Mouse (Mus musculus) megakaryocyte, embryonic 14.5 days (primary cell): ENCODE results near the gene Nfix.

Experiments used
- FLI1 ChIP-seq: IDR thresholded peaks from 2 replicates; pipeline ENCODE4 v1.6.1; 2012; ENCODE audit warnings: low read length, inconsistent platforms, mixed read lengths
- GATA1 ChIP-seq: IDR thresholded peaks from 3 replicates; pipeline ENCODE4 v1.6.1; 2012; ENCODE audit warnings: mixed read lengths, low read length, inconsistent platforms, borderline replicate concordance

DNA sequence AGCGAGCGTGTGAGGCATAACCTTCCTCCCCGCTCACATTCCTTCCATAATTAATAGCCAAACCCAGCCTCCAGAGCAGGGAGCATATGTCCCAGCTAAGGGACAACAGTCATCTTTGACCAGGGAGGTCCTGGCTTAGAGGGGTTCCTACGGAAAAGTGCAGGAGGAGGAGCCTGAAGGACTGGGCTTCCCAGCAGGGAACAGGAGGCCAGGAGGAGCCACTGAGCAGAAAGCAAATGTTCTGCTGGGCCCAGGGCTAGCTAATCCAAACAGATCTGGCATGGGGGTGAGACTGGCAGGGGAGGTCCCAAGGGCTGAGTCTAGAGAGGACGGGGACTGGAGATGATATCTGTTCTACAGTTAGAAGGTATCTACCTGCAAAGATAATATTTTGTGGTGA, 42.6 kb downstream of the Nfix start:
- TF ChIP-seq FLI1 (no peak), GATA1 (no peak)
